Mouse (Mus musculus): Measurements from ENCODE around the gene Cnn1. TPM values are rescaled to one million over a fixed set of nuclear protein-coding genes. Genes with fewer than 3 reads are reported as not detected.

Cnn1 gene
- total and polyA plus RNA-seq, 3 experiments: not detected

DNA sequence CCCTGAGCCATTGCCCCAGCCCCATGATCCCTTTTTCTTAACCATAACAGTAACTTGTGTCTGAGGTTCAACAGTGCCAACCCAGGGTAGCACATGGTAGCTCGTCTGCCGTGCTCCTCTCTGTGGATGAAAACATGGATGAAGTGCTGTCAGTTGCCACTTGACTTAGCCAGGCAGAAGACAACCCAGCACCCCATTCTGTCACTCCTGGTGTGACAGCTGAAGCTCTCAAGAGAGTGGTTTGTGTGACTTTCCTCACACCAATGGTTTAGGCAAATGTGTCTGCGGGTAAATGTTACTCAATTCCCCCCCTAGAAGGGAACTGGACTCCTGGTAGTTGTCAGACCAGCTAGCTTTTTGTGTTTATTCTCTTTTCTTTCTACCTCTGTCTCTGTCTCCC, 23.0 kb downstream of the Cnn1 start:
- Histone ChIP-seq H3K4me3 (replicated peaks in 1 of 3; ENCODE audit: low read depth in 2 of 3, low read length in 2 of 3, poor library complexity in 1 of 3) (no peak overlapping the region), H3K4me1 (ENCODE audit: control insufficient read depth in 1 of 2, insufficient read depth in 2 of 2) (peaks cover 11 to 68% of the 10 kb centered on the region in 2 experiments), H3K36me3 (replicated peaks in 1 of 2; ENCODE audit: control insufficient read depth in 1 of 2, insufficient read depth in 1 of 2, low read length in 1 of 2) (no peaks in the 10 kb centered on the region), H3K27me3 (replicated peaks) (no peaks in the 10 kb centered on the region), H3K79me2 (replicated peaks; ENCODE audit: control insufficient read depth, extremely low read depth, insufficient read depth, poor library complexity, severe bottlenecking) (no peaks in the 10 kb centered on the region), H3K27ac (ENCODE audit: insufficient read depth, low read depth) (no peak overlapping the region), H3K9me3 (replicated peaks; ENCODE audit: low read length) (peaks cover 3% of the 10 kb centered on the region), H3K4me2 (ENCODE audit: insufficient read depth, low read depth, poor library complexity, severe bottlenecking) (no peak overlapping the region), H3K9ac (ENCODE audit: insufficient read depth, low read depth) (no peak overlapping the region)
- in situ Hi-C loops (cut with MboI; ENCODE audit: low pct_ligation_motif_present, low pct_unique_long_range_greater_than_20kb, low sequenced_read_pairs): loop anchor here (5.0 kb wide), 1 partner anchor 35 kb away; the partner anchor contains the start of gene Pigyl
- dilution Hi-C loops (cut with MboI; ENCODE audit: extremely low pct_ligation_motif_present, extremely low pct_unique_long_range_greater_than_20kb, low sequenced_read_pairs): no loop called here
- DNase-seq (ENCODE audit: extremely low read depth): peak; percentile 77
- TF ChIP-seq EP300 (IDR thresholded peaks at IDR 0.05; ENCODE audit: low read length) (peak; percentile 82), MAX (IDR thresholded peaks at IDR 0.05; ENCODE audit: low read length) (0 out of 2 replicates have a peak, but pooled peaks have one; percentile 24), MEF2A (IDR thresholded peaks at IDR 0.05; ENCODE audit: borderline replicate concordance, low read depth, low read length) (0 out of 2 replicates have a peak, but pooled peaks have one; percentile 41), USF2 (conservative IDR thresholded peaks at IDR 0.05; ENCODE audit: low read depth, low read length) (no peak), ZNF384 (IDR thresholded peaks at IDR 0.05; ENCODE audit: low read depth, low read length) (peak; percentile 68), MXI1 (IDR thresholded peaks at IDR 0.05; ENCODE audit: low read depth, low read length) (peak; percentile 30; the same call in 1 of the 2 replicates), IRF4 (IDR thresholded peaks at IDR 0.05; ENCODE audit: low read depth, low read length) (peak; percentile 79), MAFK (IDR thresholded peaks at IDR 0.05; ENCODE audit: insufficient replicate concordance, low read length) (peak; percentile 63; the same call in 1 of the 2 replicates), CHD2 (IDR thresholded peaks at IDR 0.05; ENCODE audit: low read length) (peak; percentile 41; the same call in 1 of the 2 replicates), CTCF (conservative IDR thresholded peaks at IDR 0.05 in 1 of 2, IDR thresholded peaks at IDR 0.05 in 1 of 2; ENCODE audit: low read depth in 2 of 2, low read length in 2 of 2) (no peak), TCF12 (IDR thresholded peaks at IDR 0.05; ENCODE audit: low read depth, low read length) (peak; percentile 55; the same call in 1 of the 2 replicates), JUND (conservative IDR thresholded peaks at IDR 0.05; ENCODE audit: low read depth, low read length) (0 out of 2 replicates have a peak, but pooled peaks have one; percentile 14), ETS1 (conservative IDR thresholded peaks at IDR 0.05; ENCODE audit: low read depth, low read length) (peak; percentile 82), GABPA (IDR thresholded peaks at IDR 0.05; ENCODE audit: insufficient replicate concordance, low read depth, low read length) (no peak), NELFE (IDR thresholded peaks at IDR 0.05; ENCODE audit: low read depth, low read length) (no peak), BHLHE40 (IDR thresholded peaks at IDR 0.05; ENCODE audit: low read depth, low read length) (peak; percentile 82)

DNA sequence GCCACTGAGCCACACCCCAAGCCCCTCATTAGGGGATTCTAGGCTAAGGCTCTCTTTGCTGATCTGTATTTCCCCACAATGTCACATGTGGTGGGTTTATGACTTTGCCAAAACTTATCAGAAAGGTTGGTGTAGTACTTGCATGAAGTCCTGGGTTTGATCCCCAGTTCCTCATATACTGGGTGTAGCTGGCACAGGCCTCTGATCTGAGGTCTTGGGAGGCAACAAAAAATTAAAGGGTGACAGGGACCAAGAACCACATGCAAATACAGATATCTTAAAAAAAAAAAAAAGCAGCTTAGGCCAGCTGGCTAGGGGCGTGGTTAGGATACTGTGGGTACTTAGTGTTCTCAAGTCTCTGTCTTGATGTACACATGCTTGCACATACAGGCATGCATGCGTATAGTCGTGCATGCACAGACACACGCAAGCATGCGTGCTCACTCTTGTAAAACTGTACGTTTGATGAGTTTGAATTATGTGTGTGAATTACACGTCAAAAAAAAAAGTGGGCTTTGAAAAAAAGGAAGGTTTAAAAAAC, 24.1 kb downstream of the Cnn1 start:
- in situ Hi-C loops (cut with MboI; ENCODE audit: low pct_ligation_motif_present, low pct_unique_long_range_greater_than_20kb, low sequenced_read_pairs): loop anchor here (5.0 kb wide), 1 partner anchor 34 kb away; the partner anchor contains the start of gene Pigyl
- DNase-seq (ENCODE audit: extremely low read depth): peak; percentile 80
- Histone ChIP-seq H3K27me3 (replicated peaks) (no peaks in the 10 kb centered on the region), H3K4me1 (ENCODE audit: control insufficient read depth in 1 of 2, insufficient read depth in 2 of 2) (peaks cover 8 to 62% of the 10 kb centered on the region in 2 experiments; a peak in 3 of 4 replicates), H3K79me2 (replicated peaks; ENCODE audit: control insufficient read depth, extremely low read depth, insufficient read depth, poor library complexity, severe bottlenecking) (no peaks in the 10 kb centered on the region), H3K9ac (ENCODE audit: insufficient read depth, low read depth) (no peak overlapping the region), H3K36me3 (replicated peaks in 1 of 2; ENCODE audit: control insufficient read depth in 1 of 2, insufficient read depth in 1 of 2, low read length in 1 of 2) (no peaks in the 10 kb centered on the region), H3K4me3 (replicated peaks in 1 of 3; ENCODE audit: low read depth in 2 of 3, low read length in 2 of 3, poor library complexity in 1 of 3) (no peak overlapping the region), H3K4me2 (ENCODE audit: insufficient read depth, low read depth, poor library complexity, severe bottlenecking) (0 out of 2 replicates have a peak overlapping the region, but pooled peaks have one; percentile 3), H3K27ac (ENCODE audit: insufficient read depth, low read depth) (no peak overlapping the region), H3K9me3 (replicated peaks; ENCODE audit: low read length) (peaks cover 3% of the 10 kb centered on the region)
- no peak for TF ChIP-seq GABPA (IDR thresholded peaks at IDR 0.05; ENCODE audit: insufficient replicate concordance, low read depth, low read length)
- no peak for TF ChIP-seq USF2 (conservative IDR thresholded peaks at IDR 0.05; ENCODE audit: low read depth, low read length)
- TF ChIP-seq BHLHE40 (IDR thresholded peaks at IDR 0.05; ENCODE audit: low read depth, low read length): peak; percentile 37; the same call in 1 of the 2 replicates
- peak; percentile 97 for TF ChIP-seq ZNF384 (IDR thresholded peaks at IDR 0.05; ENCODE audit: low read depth, low read length)
- peak; percentile 56 for TF ChIP-seq ETS1 (conservative IDR thresholded peaks at IDR 0.05; ENCODE audit: low read depth, low read length)
- dilution Hi-C loops (cut with MboI; ENCODE audit: extremely low pct_ligation_motif_present, extremely low pct_unique_long_range_greater_than_20kb, low sequenced_read_pairs): no loop called here

All from CH12.LX (cell line).